Mouse (Mus musculus) limb, embryonic 14.5 days (tissue): ENCODE measurements around the gene Fgr. TPM values are rescaled to one million over a fixed set of nuclear protein-coding genes. Genes with fewer than 3 reads are reported as not detected.
A peak's percentile ranks its signal among the peaks of the same experiment; 100 is the strongest.

Experiments used
- ATAC-seq: fragments of 200-750 bp; cut with Nextera tagmentation; 2 replicates; pipeline ENCODE4 v1.8.0; 2017; ENCODE audit warnings: low read depth, moderate number of reproducible peaks, moderate TSS enrichment; ENCODE audit not compliant: low FRiP score
- DNase-seq: peaks from one replicate; pipeline ENCODE4 v3.0.0-alpha.2; 2015; ENCODE audit warnings: low spot score
- H3K27ac ChIP-seq: fragments of 300-500 bp; sonication (generic); replicated peaks from 2 replicates; pipeline ENCODE4 v1.5.1; 2014; ENCODE audit warnings: low read depth, mild to moderate bottlenecking, low read length, moderate library complexity, mixed read lengths
- H3K27me3 ChIP-seq: fragments of 300-500 bp; sonication (generic); 2 replicates; pipeline ENCODE4 v1.6.1; 2014; ENCODE audit warnings: low read length, mixed read lengths; ENCODE audit not compliant: control insufficient read depth, insufficient read depth
- H3K36me3 ChIP-seq: fragments of 300-500 bp; sonication (generic); 2 replicates; pipeline ENCODE4 v1.6.1; 2014; ENCODE audit warnings: mild to moderate bottlenecking, low read length, moderate library complexity, mixed read lengths; ENCODE audit not compliant: control insufficient read depth, insufficient read depth
- H3K4me1 ChIP-seq: fragments of 300-500 bp; sonication (generic); 2 replicates; pipeline ENCODE4 v1.6.1; 2014; ENCODE audit warnings: antibody characterized with exemption, low read length, mixed read lengths; ENCODE audit not compliant: control insufficient read depth, insufficient read depth
- H3K4me2 ChIP-seq: fragments of 300-500 bp; sonication (generic); replicated peaks from 2 replicates; pipeline ENCODE4 v1.6.1; 2014; ENCODE audit warnings: low read depth, mild to moderate bottlenecking, low read length, moderate library complexity; ENCODE audit not compliant: severe bottlenecking
- H3K4me3 ChIP-seq: fragments of 300-500 bp; sonication (generic); replicated peaks from 2 replicates; pipeline ENCODE4 v1.5.1; 2014; ENCODE audit warnings: low read length
- H3K9ac ChIP-seq: fragments of 300-500 bp; sonication (generic); 2 replicates; pipeline ENCODE4 v1.6.1; 2014; ENCODE audit warnings: mild to moderate bottlenecking, low read depth, low read length, moderate library complexity; ENCODE audit not compliant: severe bottlenecking
- H3K9me3 ChIP-seq: fragments of 300-500 bp; sonication (generic); 2 replicates; pipeline ENCODE4 v1.6.1; 2016; ENCODE audit warnings: low read length; ENCODE audit not compliant: control insufficient read depth
- POLR2A ChIP-seq: fragments of 200-500 bp; IDR thresholded peaks from 2 replicates; pipeline ENCODE4 v1.8.0; 2012; ENCODE audit warnings: inconsistent platforms, mild to moderate bottlenecking, moderate library complexity, borderline replicate concordance; ENCODE audit not compliant: insufficient read depth, insufficient read length; ENCODE audit errors: extremely low read depth
- WGBS: fragments of 180-500 bp; shearing (Covaris S2); extraction: QIAGEN DNeasy Blood & Tissue Kit; methylation state at CpG from one replicate; pipeline ENCODE4 v1.1.7; 2014; 5-methylcytosine and 5-hydroxymethylcytosine counted together
- polyA plus RNA-seq, 2 experiments: library from polyadenylated mRNA; depleted of rRNA in 1 of 2; stranded (reverse) in 1 of 2; unstranded in 1 of 2; fragments of >200 nt; fragmentation: Nextera tagmentation in 1 of 2; extraction: Ambion mirVana in 1 of 2; gene quantifications; 2 replicates each; pipeline versions ENCODE4 v1.2.1 to v1.2.3; 2012 to 2014

Gene Fgr
- polyA plus RNA-seq, 2 experiments = 0.62 to 0.64 TPM

GRCm38 (mm10) chr4:133014896-133015709 is 41.2 kb downstream of the Fgr start:
- peak overlapping the region; percentile 100; the same call in 1 of the 2 replicates for H3K4me3 ChIP-seq
- no peak overlapping the region for H3K27ac ChIP-seq
- no peak overlapping the region for H3K9ac ChIP-seq
- peaks cover 62% of the 10 kb centered on the region for H3K4me1 ChIP-seq
- H3K36me3 ChIP-seq = peaks cover 19% of the 10 kb centered on the region
- WGBS = 25% methylated on average over 10 of the region's 10 CpGs
- peak overlapping the region; percentile 85 for H3K4me2 ChIP-seq
- no peaks in the 10 kb centered on the region for H3K9me3 ChIP-seq
- H3K27me3 ChIP-seq = no peaks in the 10 kb centered on the region; the same call in 1 of the 2 replicates
- DNase-seq (no peak), ATAC-seq (no peak)
- no peak for TF ChIP-seq POLR2A

- Histone ChIP-seq H3K27ac (0 out of 2 replicates have a peak overlapping the region, but pooled peaks have one; percentile 20), H3K27me3 (no peaks in the 10 kb centered on the region), H3K9ac (peak overlapping the region; percentile 25; the same call in 1 of the 2 replicates), H3K4me2 (no peak overlapping the region; the same call in 1 of the 2 replicates), H3K36me3 (peaks cover 19% of the 10 kb centered on the region), H3K4me1 (peaks cover 66% of the 10 kb centered on the region), H3K9me3 (no peaks in the 10 kb centered on the region), H3K4me3 (no peak overlapping the region)
- DNase-seq = no peak
- 39% methylated on average over 6 of the region's 9 CpGs for WGBS
- no peak for ATAC-seq
- no peak for TF ChIP-seq POLR2A
Measured at GRCm38 (mm10) chr4:133015710-133016651, 42.1 kb downstream of the Fgr start.

- Histone ChIP-seq H3K4me2 (peak overlapping the region; percentile 13; the same call in 1 of the 2 replicates), H3K4me1 (peaks cover 75% of the 10 kb centered on the region), H3K36me3 (peaks cover 19% of the 10 kb centered on the region), H3K4me3 (no peak overlapping the region), H3K9ac (peak overlapping the region; percentile 34; the same call in 1 of the 2 replicates), H3K27me3 (no peaks in the 10 kb centered on the region), H3K9me3 (no peaks in the 10 kb centered on the region), H3K27ac (peak overlapping the region; percentile 20; the same call in 1 of the 2 replicates)
- ATAC-seq (no peak), DNase-seq (peak; percentile 50)
- WGBS = 56% methylated on average over 4 of the region's 4 CpGs
- TF ChIP-seq POLR2A = no peak
Measured at GRCm38 (mm10) chr4:133016677-133017415, 43.0 kb downstream of the Fgr start.

- TF ChIP-seq POLR2A = no peak
- H3K9me3 ChIP-seq = no peaks in the 10 kb centered on the region
- peaks cover 19% of the 10 kb centered on the region for H3K36me3 ChIP-seq
- peak overlapping the region; percentile 34; the same call in 1 of the 2 replicates for H3K9ac ChIP-seq
- 42% methylated on average over 6 of the region's 6 CpGs for WGBS
- no peaks in the 10 kb centered on the region for H3K27me3 ChIP-seq
- peaks cover 84% of the 10 kb centered on the region for H3K4me1 ChIP-seq
- peak overlapping the region; percentile 19; the same call in 1 of the 2 replicates for H3K27ac ChIP-seq
- DNase-seq (no peak), ATAC-seq (no peak)
- 0 out of 2 replicates have a peak overlapping the region, but pooled peaks have one; percentile 13 for H3K4me2 ChIP-seq
- no peak overlapping the region for H3K4me3 ChIP-seq
Measured at GRCm38 (mm10) chr4:133017597-133018262, 43.8 kb downstream of the Fgr start.
